Mouse (Mus musculus) forebrain, embryonic 11.5 days (tissue): Measurements from ENCODE around the gene Sde2. TPM values are rescaled to one million over a fixed set of nuclear protein-coding genes. Genes with fewer than 3 reads are reported as not detected.
"Not testable (repeated sequence)": the region's sequence is repeated elsewhere in the genome, so short reads cannot be mapped to it uniquely, and the experiment has no call there.

Experiments used
- ATAC-seq: fragments of 200-750 bp; cut with Nextera tagmentation; replicated peaks from 2 replicates; pipeline ENCODE4 v1.8.0; 2017; ENCODE audit warnings: moderate TSS enrichment; ENCODE audit not compliant: low FRiP score
- DNase-seq: peaks from one replicate; pipeline ENCODE4 v3.0.0-alpha.2; 2017; ENCODE audit warnings: low spot score
- H3K27ac ChIP-seq: fragments of 300-500 bp; sonication (generic); 2 replicates; pipeline ENCODE4 v1.5.1; 2014; ENCODE audit warnings: low read depth, low read length
- H3K27me3 ChIP-seq: fragments of 300-500 bp; sonication (generic); 2 replicates; pipeline ENCODE4 v1.6.1; 2014; ENCODE audit warnings: mild to moderate bottlenecking, low read length, mixed read lengths; ENCODE audit not compliant: control insufficient read depth, insufficient read depth
- H3K36me3 ChIP-seq: fragments of 300-500 bp; sonication (generic); 2 replicates; pipeline ENCODE4 v1.6.1; 2014; ENCODE audit warnings: mild to moderate bottlenecking, low read length, moderate library complexity, mixed read lengths; ENCODE audit not compliant: control insufficient read depth, insufficient read depth
- H3K4me1 ChIP-seq: fragments of 300-500 bp; sonication (generic); replicated peaks from 2 replicates; pipeline ENCODE4 v1.6.1; 2014; ENCODE audit warnings: low read length, mixed read lengths; ENCODE audit not compliant: control insufficient read depth, insufficient read depth
- H3K4me2 ChIP-seq: fragments of 300-500 bp; sonication (generic); 2 replicates; pipeline ENCODE4 v1.6.1; 2014; ENCODE audit warnings: low read depth, mild to moderate bottlenecking, low read length, moderate library complexity, mixed read lengths; ENCODE audit not compliant: severe bottlenecking
- H3K4me3 ChIP-seq: fragments of 300-500 bp; sonication (generic); 2 replicates; pipeline ENCODE4 v1.5.1; 2014; ENCODE audit warnings: low read depth, low read length
- H3K9ac ChIP-seq: fragments of 300-500 bp; sonication (generic); 2 replicates; pipeline ENCODE4 v1.6.1; 2014; ENCODE audit warnings: low read length
- H3K9me3 ChIP-seq: fragments of 300-500 bp; sonication (generic); 2 replicates; pipeline ENCODE4 v1.6.1; 2016; ENCODE audit warnings: low read length, mixed read lengths; ENCODE audit not compliant: control insufficient read depth
- WGBS: fragments of 180-500 bp; shearing (Covaris S2); extraction: QIAGEN DNeasy Blood & Tissue Kit; methylation state at CpG from one replicate; pipeline ENCODE4 v1.1.7; 2014; 5-methylcytosine and 5-hydroxymethylcytosine counted together
- polyA plus RNA-seq: library from polyadenylated mRNA; unstranded; fragments of >200 nt; fragmentation: Nextera tagmentation; extraction: Ambion mirVana; gene quantifications from 2 replicates; pipeline ENCODE4 v1.2.1, GENCODE M21; 2014

The Sde2 gene
- polyA plus RNA-seq, 1 experiment from 2014 or later = 33.8 TPM

DNA sequence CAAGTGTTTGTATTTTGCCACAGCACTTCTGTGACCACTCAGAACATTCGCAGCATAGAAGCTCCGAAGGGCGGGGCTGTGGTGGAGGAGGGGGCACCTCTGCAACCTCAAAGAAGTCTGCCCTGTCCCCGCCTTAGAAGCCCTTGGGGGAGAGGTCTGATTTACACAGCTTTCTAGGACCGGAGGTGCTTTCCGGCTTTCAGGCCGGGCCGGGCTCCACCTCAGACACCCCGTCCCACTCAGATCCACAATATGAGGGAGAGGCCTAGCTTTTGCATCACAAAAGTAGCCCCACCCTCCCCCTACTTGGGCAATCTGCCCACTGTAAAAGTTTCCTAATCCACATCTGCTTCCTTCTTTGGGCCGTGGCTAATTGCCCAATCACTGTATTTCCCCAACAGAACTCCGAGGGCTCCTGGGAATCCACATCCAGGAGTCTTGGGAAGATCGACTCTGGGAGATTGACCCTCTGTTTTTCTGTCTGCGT is 37.7 kb downstream of the Sde2 start:
- H3K27ac ChIP-seq = no peak overlapping the region
- peak; percentile 42; the same call in 1 of the 2 replicates for ATAC-seq
- no peak overlapping the region for H3K4me2 ChIP-seq
- peaks cover 9% of the 10 kb centered on the region; the same call in 1 of the 2 replicates for H3K4me1 ChIP-seq
- H3K4me3 ChIP-seq = no peak overlapping the region
- H3K27me3 ChIP-seq = peaks cover 5% of the 10 kb centered on the region; the same call in 1 of the 2 replicates
- H3K9ac ChIP-seq = no peak overlapping the region; the same call in 1 of the 2 replicates
- no peaks in the 10 kb centered on the region for H3K9me3 ChIP-seq
- H3K36me3 ChIP-seq = no peaks in the 10 kb centered on the region
- no peak for DNase-seq
- 12% methylated on average over 13 of the region's 13 CpGs for WGBS

DNA sequence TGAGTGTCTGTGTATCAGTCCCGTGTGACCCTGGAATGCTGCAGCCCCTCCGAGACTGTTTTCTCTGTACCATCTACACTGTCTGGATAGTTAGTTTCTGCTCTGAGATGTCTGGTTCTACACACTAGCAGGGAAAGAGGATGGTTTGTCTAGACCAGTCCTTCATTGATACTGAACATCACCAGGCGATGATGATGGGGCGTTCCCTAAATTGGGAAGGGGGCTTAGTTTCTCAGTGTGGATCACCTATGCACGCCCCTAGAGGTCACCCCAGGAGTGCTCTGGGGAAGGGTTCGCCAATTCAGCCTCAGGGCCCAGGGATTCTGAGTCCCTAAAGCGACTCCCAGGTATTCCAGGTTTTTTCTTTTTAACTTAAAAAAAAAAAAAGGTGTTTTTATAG is 38.2 kb downstream of the Sde2 start:
- H3K9me3 ChIP-seq = no peaks in the 10 kb centered on the region
- H3K4me3 ChIP-seq = no peak overlapping the region
- H3K27me3 ChIP-seq = peaks cover 10% of the 10 kb centered on the region
- H3K4me1 ChIP-seq = peaks cover 9% of the 10 kb centered on the region; the same call in 1 of the 2 replicates
- DNase-seq (no peak), ATAC-seq (no peak)
- 32% methylated on average over 7 of the region's 7 CpGs for WGBS
- H3K36me3 ChIP-seq = no peaks in the 10 kb centered on the region
- H3K9ac ChIP-seq = no peak overlapping the region
- H3K27ac ChIP-seq = no peak overlapping the region
- H3K4me2 ChIP-seq = no peak overlapping the region

DNA sequence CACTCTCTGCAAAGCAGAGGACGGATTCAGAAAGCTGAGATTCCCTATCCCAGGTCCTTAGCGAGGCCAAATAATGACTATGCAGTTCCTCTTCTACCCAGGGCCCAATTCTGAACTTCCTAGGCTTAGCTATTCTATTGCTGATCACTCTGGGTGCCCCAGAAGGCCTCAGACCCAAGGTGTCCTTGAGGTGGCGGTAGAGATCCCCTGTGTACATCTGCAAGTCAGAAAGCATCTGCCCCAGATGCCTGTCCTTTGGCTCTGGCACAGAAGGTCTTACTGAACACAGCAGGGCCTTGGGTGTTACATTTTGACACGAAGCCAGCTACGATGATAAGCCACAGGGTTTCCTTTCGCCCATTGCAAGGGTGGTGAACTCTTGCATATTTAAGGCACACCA is 38.9 kb downstream of the Sde2 start:
- no peak overlapping the region for H3K9ac ChIP-seq
- 49% methylated on average over 6 of the region's 6 CpGs for WGBS
- no peak overlapping the region for H3K4me2 ChIP-seq
- H3K4me1 ChIP-seq = peaks cover 9% of the 10 kb centered on the region; the same call in 1 of the 2 replicates
- H3K27ac ChIP-seq = no peak overlapping the region
- no peak overlapping the region for H3K4me3 ChIP-seq
- no peaks in the 10 kb centered on the region for H3K9me3 ChIP-seq
- DNase-seq (no peak), ATAC-seq (no peak)
- no peaks in the 10 kb centered on the region for H3K36me3 ChIP-seq
- H3K27me3 ChIP-seq = peaks cover 14% of the 10 kb centered on the region

DNA sequence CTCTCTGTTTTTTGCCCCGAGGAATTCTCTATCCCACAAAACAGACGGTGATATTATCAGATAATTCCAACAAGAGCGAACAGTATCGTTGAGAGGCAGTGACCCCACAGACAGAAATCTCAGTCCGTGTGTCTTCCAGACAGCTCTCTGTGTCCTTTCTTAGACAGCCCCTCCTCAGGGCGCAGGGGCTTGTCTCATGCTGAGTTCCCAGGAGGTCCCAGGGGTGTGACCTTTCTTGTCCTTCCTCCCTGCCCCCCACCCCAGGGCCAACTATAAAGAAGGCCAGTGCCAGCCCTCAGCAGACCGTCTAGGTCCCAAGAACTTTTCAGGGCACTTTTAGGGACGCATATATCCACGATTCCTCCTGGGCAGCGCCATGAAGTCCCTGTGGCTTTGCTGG is 41.9 kb downstream of the Sde2 start, which contains the start of gene Lefty2:
Gene Lefty2 (plus strand): TSS at position 301 of the 400 bp plus-strand sequence.
- ATAC-seq (no peak), DNase-seq (no peak)
- Histone ChIP-seq H3K4me2 (no peak within 1 kb of the TSS), H3K27ac (no peak within 1 kb of the TSS), H3K27me3 (peaks cover 14% of the 10 kb centered on the region), H3K36me3 (no peaks in the 10 kb centered on the region), H3K9ac (no peak within 1 kb of the TSS), H3K4me3 (no peak within 1 kb of the TSS), H3K4me1 (peaks cover 9% of the 10 kb centered on the region; the same call in 1 of the 2 replicates), H3K9me3 (no peaks in the 10 kb centered on the region)
- WGBS = 60% methylated on average over 10 of the region's 10 CpGs

DNA sequence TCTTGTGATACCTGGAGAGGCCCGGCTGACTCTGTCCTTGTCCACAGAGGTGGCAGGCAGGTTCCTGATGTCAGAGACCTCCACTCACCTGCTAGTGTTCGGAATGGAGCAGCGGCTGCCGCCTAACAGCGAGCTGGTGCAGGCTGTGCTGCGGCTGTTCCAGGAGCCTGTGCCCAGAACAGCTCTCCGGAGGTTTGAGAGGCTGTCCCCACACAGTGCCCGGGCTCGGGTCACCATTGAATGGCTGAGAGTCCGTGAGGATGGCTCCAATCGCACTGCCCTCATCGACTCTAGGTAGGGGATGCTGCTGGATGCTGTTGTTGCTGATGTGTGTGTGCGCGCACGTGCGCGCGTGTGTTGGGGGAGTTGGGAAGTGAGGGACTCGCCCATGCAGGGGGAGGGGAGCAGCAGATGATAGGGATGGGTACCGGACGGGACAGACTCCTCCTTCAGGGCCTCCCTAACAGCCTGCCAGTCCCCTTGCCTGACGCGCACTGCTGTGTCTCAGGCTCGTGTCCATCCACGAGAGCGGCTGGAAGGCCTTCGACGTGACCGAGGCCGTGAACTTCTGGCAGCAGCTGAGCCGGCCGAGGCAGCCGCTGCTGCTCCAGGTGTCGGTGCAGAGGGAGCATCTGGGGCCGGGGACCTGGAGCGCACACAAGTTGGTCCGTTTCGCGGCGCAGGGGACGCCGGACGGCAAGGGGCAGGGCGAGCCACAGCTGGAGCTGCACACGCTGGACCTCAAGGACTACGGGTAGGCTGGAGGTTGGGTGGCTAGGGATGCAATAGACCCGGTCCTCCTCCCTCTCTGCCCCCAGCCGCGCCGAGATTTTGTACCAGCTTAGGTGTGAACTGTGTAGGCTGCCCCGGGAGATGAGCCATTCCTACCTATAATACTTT is 43.4 kb downstream of the Sde2 start:
- DNase-seq, ATAC-seq, H3K36me3 ChIP-seq, H3K9ac ChIP-seq, H3K27ac ChIP-seq, H3K4me3 ChIP-seq, H3K9me3 ChIP-seq, H3K4me1 ChIP-seq: not testable (repeated sequence)
- peak overlapping the region; percentile 27; the same call in 1 of the 2 replicates for H3K4me2 ChIP-seq
- H3K27me3 ChIP-seq = peaks cover 14% of the 10 kb centered on the region
- WGBS = 6% methylated on average over 41 of the region's 51 CpGs

DNA sequence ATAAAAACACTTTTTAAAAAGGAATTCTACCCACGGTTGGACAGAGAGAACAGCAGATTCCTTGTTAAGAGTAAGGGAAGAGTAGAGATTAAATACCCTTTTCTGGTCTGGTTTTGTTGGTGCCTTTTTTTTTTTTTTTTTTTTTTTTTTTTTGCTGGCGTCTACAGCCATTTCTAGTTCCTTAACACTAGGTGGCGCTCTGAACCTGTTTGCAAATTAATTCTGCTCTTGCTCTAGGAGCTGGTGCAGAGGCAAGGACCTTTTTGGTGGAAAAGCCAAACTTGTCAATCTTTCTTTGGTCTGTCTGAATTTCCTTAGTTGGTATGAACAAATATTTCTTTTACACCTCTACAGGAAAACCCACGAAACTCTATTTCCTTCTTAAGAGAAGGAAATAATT is 50.2 kb downstream of the Sde2 start:
- Histone ChIP-seq H3K27me3 (no peaks in the 10 kb centered on the region), H3K36me3 (no peaks in the 10 kb centered on the region), H3K4me3 (no peak overlapping the region), H3K9ac (no peak overlapping the region), H3K4me1 (peaks cover 6% of the 10 kb centered on the region; the same call in 1 of the 2 replicates), H3K27ac (no peak overlapping the region), H3K4me2 (no peak overlapping the region), H3K9me3 (no peaks in the 10 kb centered on the region)
- WGBS = 3% methylated on average over 4 of the region's 4 CpGs
- no peak for ATAC-seq
- DNase-seq = no peak

DNA sequence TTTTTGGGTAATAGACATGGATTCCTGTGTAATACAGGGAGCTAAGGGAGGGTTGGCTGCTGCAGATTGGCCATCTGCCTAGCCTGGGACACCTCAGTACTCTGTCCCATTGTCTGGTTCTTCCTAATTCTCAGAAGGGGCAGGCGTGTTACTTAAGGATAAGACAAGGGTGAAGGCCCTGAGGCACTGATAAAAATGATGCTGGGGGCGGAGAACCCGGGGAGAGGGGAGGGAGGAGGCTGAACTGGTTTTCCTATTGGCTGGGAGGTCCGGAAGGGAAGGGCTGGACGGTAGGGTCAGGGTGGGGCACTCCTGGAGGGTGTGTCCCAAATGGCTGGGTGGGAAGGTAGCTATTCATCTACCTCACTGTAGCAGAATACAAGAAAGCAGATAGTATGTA is 52.0 kb downstream of the Sde2 start:
- Histone ChIP-seq H3K4me2 (no peak overlapping the region), H3K4me3 (no peak overlapping the region), H3K9me3 (no peaks in the 10 kb centered on the region), H3K4me1 (peaks cover 6% of the 10 kb centered on the region; the same call in 1 of the 2 replicates), H3K9ac (no peak overlapping the region), H3K36me3 (peaks cover 3% of the 10 kb centered on the region; the same call in 1 of the 2 replicates), H3K27ac (no peak overlapping the region), H3K27me3 (no peaks in the 10 kb centered on the region)
- 35% methylated on average over 5 of the region's 5 CpGs for WGBS
- ATAC-seq (no peak), DNase-seq (no peak)

DNA sequence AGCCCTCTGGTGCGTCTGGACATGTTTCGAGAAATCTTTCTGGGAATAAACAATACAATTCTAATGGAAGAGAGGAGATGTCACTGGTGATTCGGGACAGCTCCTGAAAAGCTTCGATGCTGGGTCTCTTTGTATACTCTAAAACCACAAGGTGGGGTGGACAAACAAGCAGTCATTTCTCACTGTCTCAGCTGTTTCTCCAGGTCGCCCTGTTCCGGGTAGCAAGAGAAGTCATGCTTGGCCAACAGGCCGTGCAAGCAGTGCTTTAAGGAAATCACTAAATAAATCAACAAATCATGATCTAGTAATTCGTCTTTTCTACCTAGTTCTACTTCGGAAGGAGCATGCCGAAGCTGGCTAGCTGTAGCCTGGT is 52.7 kb downstream of the Sde2 start:
- ATAC-seq (peak; percentile 13; the same call in 1 of the 2 replicates), DNase-seq (no peak)
- Histone ChIP-seq H3K9ac (peak overlapping the region; percentile 93), H3K27ac (no peak overlapping the region; the same call in 1 of the 2 replicates), H3K9me3 (no peaks in the 10 kb centered on the region), H3K4me2 (peak overlapping the region; percentile 87), H3K4me1 (peaks cover 6% of the 10 kb centered on the region; the same call in 1 of the 2 replicates), H3K27me3 (no peaks in the 10 kb centered on the region), H3K4me3 (peak overlapping the region; percentile 86; the same call in 1 of the 2 replicates), H3K36me3 (peaks cover 3% of the 10 kb centered on the region; the same call in 1 of the 2 replicates)
- 42% methylated on average over 10 of the region's 10 CpGs for WGBS
